Mouse (Mus musculus) CH12.LX (cell line): ENCODE measurements at regions not wholly inside any gene's neighbourhood (a gene's known extent, or its start where the extent isn't known, plus 50 kb on each side); places are given as distances from the start of the nearest gene placed in this dataset.

Experiments
- DNase-seq: peaks from one replicate; pipeline ENCODE4 v3.0.0-alpha.2; 2013; ENCODE audit errors: extremely low read depth
- H3K27ac ChIP-seq: 2 replicates; pipeline ENCODE4 v1.5.1; 2012; ENCODE audit warnings: low read depth, mild to moderate bottlenecking, control low read depth, moderate library complexity; ENCODE audit not compliant: insufficient read depth
- H3K27me3 ChIP-seq: replicated peaks from 2 replicates; pipeline ENCODE3; 2012; ENCODE audit warnings: inconsistent platforms
- H3K36me3 ChIP-seq, 2 experiments: replicated peaks in 1 of 2; 2 replicates each; pipeline versions ENCODE3 to v1.6.1; 2012; ENCODE audit warnings: inconsistent platforms in 1 of 2, low read length in 1 of 2, mild to moderate bottlenecking in 1 of 2, mixed read lengths in 1 of 2, moderate library complexity in 1 of 2; ENCODE audit not compliant: control insufficient read depth in 1 of 2, insufficient read depth in 1 of 2
- H3K4me1 ChIP-seq, 2 experiments: 2 replicates each; pipeline ENCODE4 v1.6.1; 2012; ENCODE audit warnings: inconsistent platforms in 1 of 2, moderate library complexity in 1 of 2; ENCODE audit not compliant: insufficient read depth in 2 of 2, control insufficient read depth in 1 of 2
- H3K4me2 ChIP-seq: 2 replicates; pipeline ENCODE4 v1.6.1; 2012; ENCODE audit warnings: low read depth, mild to moderate bottlenecking, control low read depth; ENCODE audit not compliant: poor library complexity, insufficient read depth, severe bottlenecking
- H3K4me3 ChIP-seq, 3 experiments: fragments of 150-350 bp in 1 of 3; sonication (generic) in 1 of 3; replicated peaks in 1 of 3; 2 replicates each; pipeline versions ENCODE3 to v1.5.1; 2011 to 2012; ENCODE audit warnings: low read depth in 2 of 3, low read length in 2 of 3, mild to moderate bottlenecking in 2 of 3, moderate library complexity in 2 of 3, control low read depth in 1 of 3, improper control_type of control experiment in 1 of 3, inconsistent platforms in 1 of 3, mixed read lengths in 1 of 3; ENCODE audit not compliant: poor library complexity in 1 of 3
- H3K79me2 ChIP-seq: replicated peaks from 2 replicates; pipeline ENCODE4 v1.6.1; 2012; ENCODE audit warnings: mild to moderate bottlenecking, moderate library complexity; ENCODE audit not compliant: control insufficient read depth, poor library complexity, insufficient read depth, severe bottlenecking; ENCODE audit errors: extremely low read depth
- H3K9ac ChIP-seq: 2 replicates; pipeline ENCODE4 v1.6.1; 2012; ENCODE audit warnings: low read depth, mild to moderate bottlenecking, control low read depth, moderate library complexity; ENCODE audit not compliant: insufficient read depth
- H3K9me3 ChIP-seq: replicated peaks from 2 replicates; pipeline ENCODE3; 2012; ENCODE audit warnings: low read length, inconsistent platforms, mixed read lengths
- BHLHE40 ChIP-seq: IDR thresholded peaks from 2 replicates; pipeline ENCODE4 v1.6.1; 2011; ENCODE audit warnings: mild to moderate bottlenecking, low read depth, low read length, improper control_type of control experiment
- CHD2 ChIP-seq: IDR thresholded peaks from 2 replicates; pipeline ENCODE4 v1.6.1; 2011; ENCODE audit warnings: low read length, improper control_type of control experiment
- E2F4 ChIP-seq: IDR thresholded peaks from 2 replicates; pipeline ENCODE4 v1.6.1; 2011; ENCODE audit warnings: low read depth, low read length, improper control_type of control experiment; ENCODE audit not compliant: insufficient replicate concordance
- EP300 ChIP-seq: IDR thresholded peaks from 2 replicates; pipeline ENCODE4 v1.6.1; 2011; ENCODE audit warnings: low read length, improper control_type of control experiment
- ETS1 ChIP-seq: conservative IDR thresholded peaks from 2 replicates; pipeline ENCODE4 v1.6.1; 2012; ENCODE audit warnings: low read depth, mild to moderate bottlenecking, inconsistent platforms, low read length, improper control_type of control experiment, moderate library complexity
- GABPA ChIP-seq: IDR thresholded peaks from 2 replicates; pipeline ENCODE4 v1.6.1; 2012; ENCODE audit warnings: low read depth, low read length, improper control_type of control experiment, inconsistent platforms; ENCODE audit not compliant: insufficient replicate concordance
- IRF4 ChIP-seq: IDR thresholded peaks from 2 replicates; pipeline ENCODE4 v1.6.1; 2014; ENCODE audit warnings: low read depth, mild to moderate bottlenecking, inconsistent platforms, low read length, improper control_type of control experiment
- JUN ChIP-seq: IDR thresholded peaks from 2 replicates; pipeline ENCODE4 v1.6.1; 2011; ENCODE audit warnings: low read depth, mild to moderate bottlenecking, low read length, improper control_type of control experiment, moderate library complexity; ENCODE audit not compliant: insufficient read depth
- JUND ChIP-seq: conservative IDR thresholded peaks from 2 replicates; pipeline ENCODE4 v1.6.1; 2011; ENCODE audit warnings: low read depth, low read length, improper control_type of control experiment
- KAT2A ChIP-seq: IDR thresholded peaks from 2 replicates; pipeline ENCODE4 v1.6.1; 2012; ENCODE audit warnings: low read length, improper control_type of control experiment, inconsistent platforms; ENCODE audit not compliant: insufficient replicate concordance
- MAFK ChIP-seq: IDR thresholded peaks from 2 replicates; pipeline ENCODE4 v1.6.1; 2011; ENCODE audit warnings: low read length, improper control_type of control experiment; ENCODE audit not compliant: insufficient replicate concordance
- MEF2A ChIP-seq: IDR thresholded peaks from 2 replicates; pipeline ENCODE4 v1.6.1; 2014; ENCODE audit warnings: low read depth, mild to moderate bottlenecking, inconsistent platforms, low read length, improper control_type of control experiment, borderline replicate concordance
- MXI1 ChIP-seq: IDR thresholded peaks from 2 replicates; pipeline ENCODE4 v1.6.1; 2011; ENCODE audit warnings: mild to moderate bottlenecking, low read depth, low read length, improper control_type of control experiment
- NRF1 ChIP-seq: IDR thresholded peaks from 2 replicates; pipeline ENCODE4 v1.6.1; 2014; ENCODE audit warnings: low read depth, mild to moderate bottlenecking, inconsistent platforms, low read length, improper control_type of control experiment, moderate library complexity
- PAX5 ChIP-seq: IDR thresholded peaks from 2 replicates; pipeline ENCODE4 v1.6.1; 2012; ENCODE audit warnings: low read length, inconsistent platforms, mixed read lengths
- POLR2A ChIP-seq: IDR thresholded peaks from 2 replicates; pipeline ENCODE4 v1.6.1; 2011; ENCODE audit warnings: low read depth, mild to moderate bottlenecking, improper control_type of control experiment, low read length
- POLR2AphosphoS2 ChIP-seq: IDR thresholded peaks from 2 replicates; pipeline ENCODE4 v1.6.1; 2011; ENCODE audit warnings: low read depth, low read length, improper control_type of control experiment
- SIN3A ChIP-seq: IDR thresholded peaks from 2 replicates; pipeline ENCODE4 v1.6.1; 2012; ENCODE audit warnings: low read length, improper control_type of control experiment, inconsistent platforms
- SMC3 ChIP-seq: IDR thresholded peaks from 2 replicates; pipeline ENCODE4 v1.6.1; 2011; ENCODE audit warnings: low read depth, low read length, improper control_type of control experiment
- TBP ChIP-seq: conservative IDR thresholded peaks from 2 replicates; pipeline ENCODE4 v1.6.1; 2011; ENCODE audit warnings: low read depth, low read length, improper control_type of control experiment
- TCF12 ChIP-seq: IDR thresholded peaks from 2 replicates; pipeline ENCODE4 v1.6.1; 2014; ENCODE audit warnings: low read depth, mild to moderate bottlenecking, inconsistent platforms, low read length, improper control_type of control experiment
- USF1 ChIP-seq: IDR thresholded peaks from 2 replicates; pipeline ENCODE4 v1.6.1; 2014; ENCODE audit warnings: low read depth, mild to moderate bottlenecking, inconsistent platforms, low read length, improper control_type of control experiment
- ZKSCAN1 ChIP-seq: IDR thresholded peaks from 2 replicates; pipeline ENCODE4 v1.6.1; 2012; ENCODE audit warnings: low read depth, inconsistent platforms, low read length, improper control_type of control experiment, borderline replicate concordance
- ZMIZ1 ChIP-seq: IDR thresholded peaks from 2 replicates; pipeline ENCODE4 v1.6.1; 2012; ENCODE audit warnings: low read depth, mild to moderate bottlenecking, inconsistent platforms, low read length, improper control_type of control experiment
- dilution Hi-C: fragments of 300-500 bp; cut with MboI; formaldehyde crosslinking; loops from 2 replicates; pipeline ENCODE4 v1.14.3; 2020; ENCODE audit warnings: low sequenced_read_pairs; ENCODE audit not compliant: extremely low pct_unique_long_range_greater_than_20kb, extremely low pct_ligation_motif_present
- in situ Hi-C: fragments of 300-500 bp; cut with MboI; formaldehyde crosslinking; loops from 3 replicates; pipeline ENCODE4 v1.14.3; 2019; ENCODE audit warnings: low sequenced_read_pairs, low pct_ligation_motif_present, low pct_unique_long_range_greater_than_20kb, mixed read lengths

DNA sequence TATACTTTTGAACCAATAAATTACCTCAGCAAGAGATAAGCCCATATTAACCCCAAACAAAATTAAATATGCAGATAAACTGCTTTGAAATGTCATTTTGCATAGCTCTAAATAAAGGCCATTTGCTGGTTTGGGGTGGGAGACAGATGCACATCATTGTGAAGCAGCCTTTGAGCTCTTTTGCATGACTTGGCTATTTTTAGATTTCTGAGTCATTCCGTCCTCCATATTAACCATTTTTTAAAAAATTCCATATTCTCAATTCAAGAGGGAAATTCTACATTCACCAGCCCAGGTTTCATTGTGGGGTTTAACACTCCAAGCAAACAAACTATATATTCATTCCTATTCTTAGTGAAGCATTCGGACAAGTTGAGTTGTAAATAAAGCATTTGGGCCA lies 177.6 kb upstream of the Pde3a start:
- TF ChIP-seq NRF1 (no peak), USF1 (no peak), MAFK (0 out of 2 replicates have a peak, but pooled peaks have one; percentile 28), EP300 (peak; percentile 85), IRF4 (peak; percentile 89), PAX5 (no peak), JUND (peak; percentile 91), TCF12 (peak; percentile 52; the same call in 1 of the 2 replicates), ZMIZ1 (no peak), JUN (peak; percentile 77), ETS1 (peak; percentile 49), MXI1 (no peak), GABPA (no peak), BHLHE40 (peak; percentile 35; the same call in 1 of the 2 replicates), SMC3 (no peak), POLR2AphosphoS2 (no peak), MEF2A (peak; percentile 97), TBP (no peak)
- Histone ChIP-seq H3K27me3 (no peaks in the 10 kb centered on the region), H3K9ac (no peak overlapping the region), H3K9me3 (no peaks in the 10 kb centered on the region), H3K4me2 (peak overlapping the region; percentile 13; the same call in 1 of the 2 replicates), H3K79me2 (no peaks in the 10 kb centered on the region), H3K27ac (no peak overlapping the region), H3K36me3 (no peaks in the 10 kb centered on the region), H3K4me1 (peaks cover 15 to 35% of the 10 kb centered on the region in 2 experiments), H3K4me3 (no peak overlapping the region)
- dilution Hi-C loops (no loop called here), in situ Hi-C loops (no loop called here)
- peak; percentile 65 for DNase-seq

GRCm38 (mm10) chr6:141091076-141091780 lies 157.8 kb upstream of the Pde3a start:
- no peaks in the 10 kb centered on the region for H3K4me1 ChIP-seq
- TF ChIP-seq MAFK: no peak
- no peak for TF ChIP-seq TCF12
- TF ChIP-seq PAX5: no peak
- TF ChIP-seq ZKSCAN1: no peak
- no peak for TF ChIP-seq TBP
- TF ChIP-seq MEF2A: no peak
- TF ChIP-seq POLR2A: no peak
- no peak for TF ChIP-seq SIN3A
- no peak for TF ChIP-seq JUN
- TF ChIP-seq JUND: no peak
- no peak for TF ChIP-seq E2F4
- no peak for TF ChIP-seq ETS1
- no peak for TF ChIP-seq EP300
- no peak for TF ChIP-seq CHD2
- no peak for TF ChIP-seq KAT2A
- H3K79me2 ChIP-seq: no peaks in the 10 kb centered on the region
- H3K36me3 ChIP-seq: no peaks in the 10 kb centered on the region
- no peaks in the 10 kb centered on the region for H3K9me3 ChIP-seq
- H3K27ac ChIP-seq: no peak overlapping the region
- dilution Hi-C loops: no loop called here
- no peak overlapping the region for H3K9ac ChIP-seq
- H3K27me3 ChIP-seq: no peaks in the 10 kb centered on the region
- H3K4me3 ChIP-seq: no peak overlapping the region
- no peak overlapping the region for H3K4me2 ChIP-seq
- no peak for DNase-seq
- in situ Hi-C loops: no loop called here
